Mouse (Mus musculus): ENCODE measurements at regions not wholly inside any gene's neighbourhood (a gene's known extent, or its start where the extent isn't known, plus 50 kb on each side); places are given as distances from the start of the nearest gene placed in this dataset.
"Not testable (repeated sequence)": the region's sequence is repeated elsewhere in the genome, so short reads cannot be mapped to it uniquely, and the experiment has no call there.

DNA sequence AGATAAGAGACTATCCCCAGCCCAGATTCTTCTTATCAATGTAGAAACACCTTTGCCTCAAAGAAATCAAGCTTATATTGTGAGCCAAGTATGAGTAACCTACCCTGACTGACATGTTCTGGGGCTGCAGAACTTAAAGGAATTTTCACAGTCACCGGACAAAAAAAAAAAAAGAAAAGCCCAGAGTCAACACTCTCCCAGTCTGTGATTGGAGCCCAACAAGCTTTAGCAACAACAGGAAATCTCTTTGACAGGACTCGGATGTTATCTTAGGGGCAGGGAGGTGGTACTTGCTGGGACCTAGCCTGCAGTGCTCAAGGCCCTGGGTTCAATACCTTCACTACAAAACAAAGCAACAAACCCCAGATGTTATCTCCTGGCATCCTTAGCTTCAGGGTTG lies 114.2 kb downstream of the Nectin1 start:
- Histone ChIP-seq H3K4me3 (no peak overlapping the region), H3K27ac (no peak overlapping the region), H3K36me3 (replicated peaks) (no peaks in the 10 kb centered on the region), H3K9me3 (no peaks in the 10 kb centered on the region), H3K27me3 (ENCODE audit: poor library complexity, severe bottlenecking) (peaks cover 47% of the 10 kb centered on the region), H3K4me1 (peaks cover 16% of the 10 kb centered on the region)
- no peak for DNase-seq (ENCODE audit: extremely low spot score, low spot score)
- 62% methylated on average over 2 of the region's 2 CpGs for WGBS

DNA sequence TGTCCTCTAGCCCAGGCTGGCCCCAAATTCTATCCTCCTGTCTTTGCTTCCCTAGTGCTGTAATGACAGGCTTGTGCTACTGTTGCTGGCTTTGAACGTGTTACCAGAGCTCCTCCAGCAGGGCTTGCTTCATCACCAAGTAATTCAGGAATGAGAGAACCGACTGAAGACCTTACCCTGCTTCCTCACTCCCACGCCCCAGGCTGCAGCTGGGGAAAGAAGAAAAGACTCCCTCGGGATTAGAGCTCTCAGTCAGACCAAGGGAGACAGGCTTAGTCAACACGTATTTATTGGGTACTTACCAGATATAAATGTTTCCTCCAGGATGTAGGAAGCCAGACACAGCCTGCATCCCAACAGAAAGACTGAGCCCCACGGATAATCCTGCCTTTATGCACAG lies 115.0 kb downstream of the Nectin1 start:
- Histone ChIP-seq H3K27ac (no peak overlapping the region), H3K27me3 (ENCODE audit: poor library complexity, severe bottlenecking) (peaks cover 54% of the 10 kb centered on the region), H3K4me1 (peaks cover 23% of the 10 kb centered on the region), H3K4me3 (no peak overlapping the region), H3K9me3 (no peaks in the 10 kb centered on the region), H3K36me3 (replicated peaks) (no peaks in the 10 kb centered on the region)
- 31% methylated on average over 6 of the region's 6 CpGs for WGBS
- no peak for DNase-seq (ENCODE audit: extremely low spot score, low spot score)

GRCm38 (mm10) chr9:43860264-43860663 lies 116.5 kb downstream of the Nectin1 start:
- H3K9me3 ChIP-seq: no peaks in the 10 kb centered on the region
- H3K4me3 ChIP-seq: no peak overlapping the region
- peaks cover 26% of the 10 kb centered on the region for H3K4me1 ChIP-seq
- no peaks in the 10 kb centered on the region for H3K36me3 ChIP-seq (replicated peaks)
- H3K27ac ChIP-seq: no peak overlapping the region
- WGBS: 87% methylated on average over 2 of the region's 2 CpGs
- DNase-seq (ENCODE audit: extremely low spot score, low spot score): no peak
- H3K27me3 ChIP-seq (ENCODE audit: poor library complexity, severe bottlenecking): peaks cover 69% of the 10 kb centered on the region

DNA sequence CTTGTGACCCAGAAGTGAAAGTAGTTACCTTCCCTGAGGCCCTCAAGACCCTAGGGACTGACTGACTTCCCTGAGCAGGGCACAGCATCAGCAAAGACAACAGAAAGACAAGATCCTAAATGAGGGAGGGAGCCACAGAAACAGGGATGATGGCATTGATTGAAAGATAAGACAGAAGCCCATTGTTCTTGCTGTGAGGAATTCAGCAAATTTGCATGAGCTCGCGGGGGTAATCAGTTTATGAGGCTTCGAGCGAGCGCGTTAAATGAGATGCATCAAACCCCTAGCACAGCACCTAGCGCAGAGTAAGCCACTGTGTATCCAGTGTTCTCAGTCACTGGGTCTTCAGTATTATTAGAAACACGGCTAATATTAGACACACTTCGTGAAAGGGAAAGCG lies 117.6 kb downstream of the Nectin1 start:
- H3K4me3 ChIP-seq: no peak overlapping the region
- peaks cover 26% of the 10 kb centered on the region for H3K4me1 ChIP-seq
- no peaks in the 10 kb centered on the region for H3K9me3 ChIP-seq
- H3K27me3 ChIP-seq (ENCODE audit: poor library complexity, severe bottlenecking): peaks cover 71% of the 10 kb centered on the region
- WGBS: 32% methylated on average over 10 of the region's 10 CpGs
- DNase-seq (ENCODE audit: extremely low spot score, low spot score): no peak
- no peak overlapping the region for H3K27ac ChIP-seq
- no peaks in the 10 kb centered on the region for H3K36me3 ChIP-seq (replicated peaks)

GRCm38 (mm10) chr9:43862034-43862433 lies 118.2 kb downstream of the Nectin1 start:
- H3K27me3 ChIP-seq (ENCODE audit: poor library complexity, severe bottlenecking): peaks cover 71% of the 10 kb centered on the region
- H3K4me3 ChIP-seq; DNase-seq (ENCODE audit: extremely low spot score, low spot score); H3K36me3 ChIP-seq (replicated peaks); H3K27ac ChIP-seq; H3K9me3 ChIP-seq: not testable (repeated sequence)
- peaks cover 26% of the 10 kb centered on the region for H3K4me1 ChIP-seq
- WGBS: 21% methylated on average over 11 of the region's 11 CpGs

GRCm38 (mm10) chr9:43863609-43864397 lies 120.0 kb downstream of the Nectin1 start:
- H3K27ac ChIP-seq: peak overlapping the region; percentile 65
- peaks cover 80% of the 10 kb centered on the region for H3K27me3 ChIP-seq (ENCODE audit: poor library complexity, severe bottlenecking)
- H3K4me1 ChIP-seq: peaks cover 26% of the 10 kb centered on the region
- no peaks in the 10 kb centered on the region for H3K36me3 ChIP-seq (replicated peaks)
- DNase-seq (ENCODE audit: extremely low spot score, low spot score): peak; percentile 48
- H3K9me3 ChIP-seq: no peaks in the 10 kb centered on the region
- under 1% methylated on average over 30 of the region's 30 CpGs for WGBS
- H3K4me3 ChIP-seq: peak overlapping the region; percentile 46

DNA sequence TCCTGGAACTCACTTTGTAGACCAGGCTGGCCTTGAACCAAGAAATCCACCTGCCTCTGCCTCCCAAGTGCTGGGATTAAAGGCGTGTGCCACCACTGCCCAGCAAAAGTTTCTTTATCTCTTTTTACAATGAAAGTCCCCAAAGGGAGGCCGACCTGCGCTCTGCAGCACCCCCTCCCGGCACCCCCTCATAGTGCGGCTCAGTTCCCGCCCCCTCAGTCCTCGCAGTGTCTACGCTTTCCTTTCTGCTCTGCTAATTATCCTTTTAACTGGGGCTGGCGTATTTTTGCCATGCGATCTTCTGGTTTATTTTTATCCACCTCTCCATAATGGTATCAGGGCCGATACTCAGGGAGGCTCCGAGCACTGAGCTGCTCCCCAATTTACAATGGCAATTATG lies 123.0 kb downstream of the Nectin1 start:
- WGBS: 74% methylated on average over 12 of the region's 12 CpGs
- H3K36me3 ChIP-seq (replicated peaks): no peaks in the 10 kb centered on the region
- peaks cover 26% of the 10 kb centered on the region for H3K4me1 ChIP-seq
- DNase-seq (ENCODE audit: extremely low spot score, low spot score): no peak
- peaks cover 72% of the 10 kb centered on the region for H3K27me3 ChIP-seq (ENCODE audit: poor library complexity, severe bottlenecking)
- no peak overlapping the region for H3K4me3 ChIP-seq
- H3K9me3 ChIP-seq: no peaks in the 10 kb centered on the region
- no peak overlapping the region for H3K27ac ChIP-seq

DNA sequence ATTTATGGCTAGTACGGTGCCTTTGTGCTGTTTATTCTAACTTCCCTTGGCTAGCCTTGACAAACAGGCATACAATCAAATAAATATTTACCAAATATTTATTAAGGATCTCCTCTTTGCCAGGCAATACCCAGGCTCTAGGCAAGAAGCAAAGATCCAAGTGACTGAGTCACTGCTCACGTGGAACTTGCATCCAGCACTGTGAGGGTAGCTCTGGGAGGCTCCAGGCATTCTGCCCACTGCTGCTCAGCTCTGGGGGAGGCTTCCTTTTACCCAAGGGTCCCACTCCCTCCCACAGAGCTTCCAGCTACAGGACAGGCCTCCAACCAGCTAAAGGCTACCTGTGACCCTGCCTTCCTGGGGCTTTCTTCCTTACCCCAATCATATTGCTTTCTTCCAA lies 130.1 kb downstream of the Nectin1 start:
- no peak overlapping the region for H3K27ac ChIP-seq
- H3K4me3 ChIP-seq: no peak overlapping the region
- 81% methylated on average over 2 of the region's 2 CpGs for WGBS
- DNase-seq (ENCODE audit: extremely low spot score, low spot score): no peak
- no peaks in the 10 kb centered on the region for H3K9me3 ChIP-seq
- peaks cover 2% of the 10 kb centered on the region; the same call in 1 of the 2 replicates for H3K4me1 ChIP-seq
- H3K36me3 ChIP-seq (replicated peaks): no peaks in the 10 kb centered on the region
- peaks cover 34% of the 10 kb centered on the region for H3K27me3 ChIP-seq (ENCODE audit: poor library complexity, severe bottlenecking)

DNA sequence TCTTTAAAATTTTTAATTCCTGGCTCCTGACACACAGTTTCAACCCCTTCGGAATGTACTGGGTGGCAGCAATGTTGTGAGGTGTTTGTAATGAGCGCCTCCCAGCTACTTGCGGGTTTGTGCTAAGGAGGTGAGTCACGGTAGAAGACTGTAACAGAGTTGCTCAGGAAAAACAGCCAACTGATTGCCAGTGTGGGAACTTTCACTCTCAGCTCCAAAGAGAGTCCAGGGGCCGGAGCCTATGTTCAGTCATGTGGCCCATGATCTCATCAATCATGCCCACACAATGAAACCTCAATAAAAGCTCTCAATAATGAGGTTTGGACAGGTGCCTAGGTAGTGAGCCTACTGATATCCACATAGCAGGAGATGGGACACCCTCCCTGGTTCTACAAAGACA lies 130.5 kb downstream of the Nectin1 start:
- Histone ChIP-seq H3K9me3 (no peaks in the 10 kb centered on the region), H3K36me3 (replicated peaks) (no peaks in the 10 kb centered on the region), H3K27ac (no peak overlapping the region), H3K27me3 (ENCODE audit: poor library complexity, severe bottlenecking) (peaks cover 34% of the 10 kb centered on the region), H3K4me1 (peaks cover 7% of the 10 kb centered on the region), H3K4me3 (no peak overlapping the region)
- 88% methylated on average over 5 of the region's 5 CpGs for WGBS
- no peak for DNase-seq (ENCODE audit: extremely low spot score, low spot score)

- H3K9me3 ChIP-seq: no peaks in the 10 kb centered on the region
- peak overlapping the region; percentile 62 for H3K27ac ChIP-seq
- H3K36me3 ChIP-seq (replicated peaks): no peaks in the 10 kb centered on the region
- H3K27me3 ChIP-seq (ENCODE audit: poor library complexity, severe bottlenecking): peaks cover 62% of the 10 kb centered on the region
- H3K4me1 ChIP-seq: peaks cover 20% of the 10 kb centered on the region
- WGBS: 2% methylated on average over 24 of the region's 24 CpGs
- H3K4me3 ChIP-seq: peak overlapping the region; percentile 46
- DNase-seq (ENCODE audit: extremely low spot score, low spot score): peak; percentile 22
These were observed 135.6 kb downstream of the Nectin1 start for GRCm38 (mm10) chr9:43879220-43879968.

GRCm38 (mm10) chr9:43879969-43880396 lies 136.2 kb downstream of the Nectin1 start:
- peaks cover 20% of the 10 kb centered on the region for H3K4me1 ChIP-seq
- no peaks in the 10 kb centered on the region for H3K9me3 ChIP-seq
- DNase-seq (ENCODE audit: extremely low spot score, low spot score): peak; percentile 63
- H3K4me3 ChIP-seq: peak overlapping the region; percentile 46
- no peaks in the 10 kb centered on the region for H3K36me3 ChIP-seq (replicated peaks)
- H3K27ac ChIP-seq: peak overlapping the region; percentile 62; the same call in 1 of the 2 replicates
- H3K27me3 ChIP-seq (ENCODE audit: poor library complexity, severe bottlenecking): peaks cover 67% of the 10 kb centered on the region
- under 1% methylated on average over 26 of the region's 26 CpGs for WGBS

DNA sequence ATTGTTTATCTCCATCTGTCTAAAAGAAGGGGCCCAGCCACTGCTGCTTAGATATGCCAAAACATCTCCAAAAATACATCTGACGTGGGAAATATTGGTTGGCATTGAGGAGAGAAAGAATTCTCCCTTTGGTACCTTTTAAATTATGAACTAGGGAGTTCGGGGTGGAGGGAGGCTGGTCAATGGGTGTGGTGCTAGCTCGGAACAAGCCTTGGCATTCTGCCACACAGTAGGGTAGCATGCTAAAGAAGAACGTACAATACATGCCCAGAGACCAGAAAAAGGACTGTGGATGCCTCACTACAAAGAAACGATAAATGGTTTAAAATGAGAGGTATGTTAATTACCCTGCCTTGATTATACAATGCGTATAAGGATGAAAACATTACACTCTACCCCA lies 149.3 kb downstream of the Nectin1 start:
- no peaks in the 10 kb centered on the region for H3K9me3 ChIP-seq
- WGBS: 77% methylated on average over 6 of the region's 6 CpGs
- DNase-seq (ENCODE audit: extremely low spot score, low spot score): no peak
- H3K36me3 ChIP-seq (replicated peaks): no peaks in the 10 kb centered on the region
- H3K4me1 ChIP-seq: peaks cover 5% of the 10 kb centered on the region
- H3K27ac ChIP-seq: no peak overlapping the region
- H3K27me3 ChIP-seq (ENCODE audit: poor library complexity, severe bottlenecking): no peaks in the 10 kb centered on the region
- H3K4me3 ChIP-seq: no peak overlapping the region

GRCm38 (mm10) chr9:43899239-43899638 lies 143.9 kb upstream of the Thy1 start:
- H3K27ac ChIP-seq: 0 out of 2 replicates have a peak overlapping the region, but pooled peaks have one; percentile 16

More at GRCm38 (mm10) chr9:43899239-43899638, 143.9 kb upstream of the Thy1 start:
- no peaks in the 10 kb centered on the region for H3K36me3 ChIP-seq (replicated peaks)
- H3K4me1 ChIP-seq: peaks cover 31% of the 10 kb centered on the region
- no peak overlapping the region for H3K4me3 ChIP-seq
- H3K27me3 ChIP-seq (ENCODE audit: poor library complexity, severe bottlenecking): no peaks in the 10 kb centered on the region
- DNase-seq (ENCODE audit: extremely low spot score, low spot score): no peak
- WGBS: 60% methylated on average over 4 of the region's 4 CpGs
- no peaks in the 10 kb centered on the region for H3K9me3 ChIP-seq
